Mouse (Mus musculus) liver, postnatal 0 days (tissue): Measurements from ENCODE around the gene Chpf.

Experiments used
- CTCF ChIP-seq: sonication (generic); IDR thresholded peaks from 2 replicates; pipeline ENCODE4 v1.5.1; 2016; ENCODE audit warnings: antibody characterized with exemption, low read depth
- EP300 ChIP-seq: IDR thresholded peaks from 2 replicates; pipeline ENCODE4 v1.6.1; 2016; ENCODE audit warnings: antibody characterized with exemption, low read depth, mild to moderate bottlenecking

- TF ChIP-seq CTCF = no peak
- no peak for TF ChIP-seq EP300
These were observed 35.7 kb downstream of the Chpf start for GRCm38 (mm10) chr1:75443247-75444024.
